Mouse (Mus musculus) small intestine, adult 2 months (tissue): ENCODE results near the gene Gm43738. TPM values are rescaled to one million over a fixed set of nuclear protein-coding genes. Genes with fewer than 3 reads are reported as not detected.
A peak's percentile ranks its signal among the peaks of the same experiment; 100 is the strongest.

Experiments used
- H3K27ac ChIP-seq: fragments of 200-500 bp; 2 replicates; pipeline ENCODE4 v1.5.1; 2012; ENCODE audit warnings: low read depth, low read length, control low read depth, inconsistent platforms; ENCODE audit not compliant: insufficient read depth
- H3K27me3 ChIP-seq: fragments of 200-500 bp; 2 replicates; pipeline ENCODE4 v1.6.1; 2012; ENCODE audit warnings: mild to moderate bottlenecking, moderate library complexity, low read length, inconsistent platforms; ENCODE audit not compliant: control insufficient read depth, insufficient read depth
- H3K36me3 ChIP-seq: fragments of 200-500 bp; 2 replicates; pipeline ENCODE4 v1.6.1; 2012; ENCODE audit warnings: mild to moderate bottlenecking, low read length, control low read depth, inconsistent platforms; ENCODE audit not compliant: control insufficient read depth, insufficient read depth
- H3K4me1 ChIP-seq: fragments of 200-500 bp; 2 replicates; pipeline ENCODE4 v1.6.1; 2012; ENCODE audit warnings: low read length, inconsistent platforms, mixed read lengths; ENCODE audit not compliant: control insufficient read depth, insufficient read depth, insufficient read length
- H3K4me3 ChIP-seq: fragments of 200-500 bp; 2 replicates; pipeline ENCODE4 v1.5.1; 2012; ENCODE audit warnings: low read depth, mild to moderate bottlenecking, control low read depth, inconsistent platforms, low read length, moderate library complexity
- CTCF ChIP-seq: fragments of 200-500 bp; IDR thresholded peaks from 2 replicates; pipeline ENCODE4 v1.5.1; 2012; ENCODE audit warnings: low read depth, mild to moderate bottlenecking, control low read depth, inconsistent platforms, low read length, moderate library complexity, mixed read lengths; ENCODE audit not compliant: insufficient replicate concordance, insufficient read length; ENCODE audit errors: extremely low read depth
- POLR2A ChIP-seq: fragments of 200-500 bp; IDR thresholded peaks from 2 replicates; pipeline ENCODE4 v1.6.1; 2012; ENCODE audit warnings: low read depth, mild to moderate bottlenecking, control low read depth, inconsistent platforms, low read length, moderate library complexity
- WGBS: fragments of 180-500 bp; shearing (Covaris S2); methylation state at CpG from one replicate; pipeline ENCODE4 v1.1.7; 2018; 5-methylcytosine and 5-hydroxymethylcytosine counted together
- polyA plus RNA-seq: library from polyadenylated mRNA; depleted of rRNA; stranded (reverse); fragments of >200 nt; gene quantifications from 2 replicates; pipeline ENCODE4 v1.2.3, GENCODE M21; 2012

Gene Gm43738
- polyA plus RNA-seq, 1 experiment: not detected

GRCm38 (mm10) chr3:89135958-89136357 is 35.1 kb upstream of the Gm43738 start, which contains the start of gene Pklr:
Pklr (plus strand) TSS chr3:89136142.
- H3K4me3 ChIP-seq: peak within 1 kb of the TSS; percentile 75
- H3K4me1 ChIP-seq: peaks cover 32% of the 10 kb centered on the region
- H3K36me3 ChIP-seq: peaks cover 5% of the 10 kb centered on the region
- H3K27me3 ChIP-seq: no peaks in the 10 kb centered on the region
- TF ChIP-seq POLR2A (no peak), CTCF (no peak)
- 34% methylated on average over 3 of the region's 3 CpGs for WGBS
- peak within 1 kb of the TSS; percentile 91 for H3K27ac ChIP-seq

GRCm38 (mm10) chr3:89133752-89134151 is 32.9 kb upstream of the Gm43738 start:
- Histone ChIP-seq H3K36me3 (no peaks in the 10 kb centered on the region), H3K27ac (peak overlapping the region; percentile 52), H3K4me3 (no peak overlapping the region), H3K27me3 (no peaks in the 10 kb centered on the region), H3K4me1 (peaks cover 32% of the 10 kb centered on the region)
- 27% methylated on average over 1 of the region's 1 CpGs for WGBS
- TF ChIP-seq CTCF (no peak), POLR2A (no peak)

GRCm38 (mm10) chr3:89133063-89133450 is 32.2 kb upstream of the Gm43738 start:
- Histone ChIP-seq H3K36me3 (no peaks in the 10 kb centered on the region), H3K27ac (peak overlapping the region; percentile 52), H3K27me3 (no peaks in the 10 kb centered on the region), H3K4me3 (no peak overlapping the region), H3K4me1 (peaks cover 29% of the 10 kb centered on the region)
- TF ChIP-seq POLR2A (no peak), CTCF (no peak)
- WGBS: 69% methylated on average over 7 of the region's 7 CpGs

DNA sequence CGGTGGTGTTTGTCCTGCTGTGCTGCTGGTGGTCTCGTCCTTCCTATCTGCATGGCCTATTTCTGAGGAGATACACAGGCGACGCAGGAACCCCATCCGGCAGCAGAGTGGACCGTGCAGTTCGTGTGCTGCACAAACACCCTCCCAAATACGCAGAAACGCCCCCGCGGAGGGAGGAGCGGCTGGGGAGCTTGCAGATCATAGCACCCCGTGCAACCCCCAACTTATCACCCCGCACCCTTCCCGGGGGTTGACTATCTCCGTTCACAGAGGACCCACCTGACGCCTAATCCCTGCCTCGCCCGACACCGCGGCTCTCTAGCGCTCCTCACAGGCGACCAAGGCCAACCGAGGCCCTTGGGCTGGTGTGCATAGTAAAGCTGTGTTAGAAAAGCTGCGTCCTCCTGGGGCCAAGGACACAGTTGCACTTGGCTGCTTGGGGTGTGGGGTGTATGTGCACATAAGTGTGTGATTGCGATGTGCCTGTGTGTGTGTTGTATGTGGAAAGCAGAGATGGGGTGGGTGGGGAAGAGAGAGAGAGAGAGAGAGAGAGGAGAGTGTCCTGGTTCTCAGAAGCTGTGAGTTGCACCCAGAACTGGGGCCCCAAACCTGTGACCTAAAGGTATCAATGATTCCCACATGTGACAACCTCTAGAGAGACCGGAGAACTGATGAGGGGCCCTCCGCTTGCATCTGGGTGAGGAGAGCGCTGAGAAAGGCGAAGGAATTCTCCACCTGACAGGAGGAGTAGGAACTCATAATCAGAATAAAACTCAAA is 31.6 kb upstream of the Gm43738 start:
- no peaks in the 10 kb centered on the region for H3K27me3 ChIP-seq
- H3K4me3 ChIP-seq: peak overlapping the region; percentile 28; the same call in 1 of the 2 replicates
- peaks cover 29% of the 10 kb centered on the region for H3K4me1 ChIP-seq
- 26% methylated on average over 30 of the region's 30 CpGs for WGBS
- H3K36me3 ChIP-seq: no peaks in the 10 kb centered on the region
- TF ChIP-seq POLR2A (no peak), CTCF (no peak)
- H3K27ac ChIP-seq: no peak overlapping the region

GRCm38 (mm10) chr3:89131816-89132215 is 30.9 kb upstream of the Gm43738 start:
- 71% methylated on average over 4 of the region's 4 CpGs for WGBS
- Histone ChIP-seq H3K4me1 (peaks cover 29% of the 10 kb centered on the region), H3K36me3 (no peaks in the 10 kb centered on the region), H3K4me3 (no peak overlapping the region), H3K27ac (no peak overlapping the region), H3K27me3 (no peaks in the 10 kb centered on the region)
- TF ChIP-seq CTCF (no peak), POLR2A (no peak)

DNA sequence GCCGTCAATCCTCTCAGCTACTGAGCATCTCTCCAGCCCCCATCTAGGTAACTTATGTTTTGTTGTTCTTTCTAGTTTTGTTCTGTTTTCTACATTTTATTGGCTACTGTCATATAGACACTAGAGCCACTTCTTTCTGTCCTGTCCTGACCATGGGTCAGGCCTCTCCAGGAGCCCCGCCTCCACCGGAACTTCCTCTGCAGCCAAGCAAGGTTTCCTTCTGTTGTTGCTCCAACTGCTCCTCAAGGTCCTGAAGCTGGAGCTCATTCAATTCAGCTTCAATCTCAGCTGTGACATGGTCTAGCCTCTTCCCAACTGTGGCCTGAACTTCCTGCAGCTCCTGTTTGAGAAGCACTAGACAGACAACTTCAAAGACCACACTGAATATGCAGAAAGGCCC is 29.0 kb upstream of the Gm43738 start:
- WGBS: 86% methylated on average over 3 of the region's 3 CpGs
- H3K36me3 ChIP-seq: no peaks in the 10 kb centered on the region
- H3K4me1 ChIP-seq: peaks cover 24% of the 10 kb centered on the region
- TF ChIP-seq POLR2A: no peak
- no peak overlapping the region for H3K27ac ChIP-seq
- no peak overlapping the region for H3K4me3 ChIP-seq
- H3K27me3 ChIP-seq: no peaks in the 10 kb centered on the region

- H3K4me3 ChIP-seq: no peak overlapping the region
- no peaks in the 10 kb centered on the region for H3K27me3 ChIP-seq
- H3K27ac ChIP-seq: no peak overlapping the region
- TF ChIP-seq POLR2A (no peak), CTCF (no peak)
- WGBS: 95% methylated on average over 3 of the region's 3 CpGs
- no peaks in the 10 kb centered on the region for H3K4me1 ChIP-seq
- no peaks in the 10 kb centered on the region for H3K36me3 ChIP-seq
These were observed 25.1 kb upstream of the Gm43738 start for GRCm38 (mm10) chr3:89125981-89126380.
